Mouse (Mus musculus) hematopoietic stem cell, adult 5-6 weeks (primary cell): Measurements from ENCODE around the gene Mtmr4. TPM values are rescaled to one million over a fixed set of nuclear protein-coding genes. Genes with fewer than 3 reads are reported as not detected.

Experiments used
- ATAC-seq, 2 experiments: fragments of 125-278 bp in 1 of 2; replicated peaks in 1 of 2; 2 replicates each; pipeline ENCODE4 v1.8.0; 2016 to 2017; ENCODE audit warnings: inconsistent platforms in 2 of 2, mild to moderate bottlenecking in 2 of 2, moderate number of reproducible peaks in 2 of 2, low read depth in 1 of 2, moderate TSS enrichment in 1 of 2; ENCODE audit not compliant: low FRiP score in 2 of 2, poor library complexity in 2 of 2, severe bottlenecking in 2 of 2, insufficient read depth in 1 of 2, low TSS enrichment in 1 of 2
- total RNA-seq: library from RNA; stranded (forward); fragments of 172-1452, 232-1000 nt; gene quantifications from 2 replicates; pipeline ENCODE4 v1.2.3, GENCODE M21; 2017

The Mtmr4 gene
- total RNA-seq = 19.4 and 21.1 TPM in 2 replicates

DNA sequence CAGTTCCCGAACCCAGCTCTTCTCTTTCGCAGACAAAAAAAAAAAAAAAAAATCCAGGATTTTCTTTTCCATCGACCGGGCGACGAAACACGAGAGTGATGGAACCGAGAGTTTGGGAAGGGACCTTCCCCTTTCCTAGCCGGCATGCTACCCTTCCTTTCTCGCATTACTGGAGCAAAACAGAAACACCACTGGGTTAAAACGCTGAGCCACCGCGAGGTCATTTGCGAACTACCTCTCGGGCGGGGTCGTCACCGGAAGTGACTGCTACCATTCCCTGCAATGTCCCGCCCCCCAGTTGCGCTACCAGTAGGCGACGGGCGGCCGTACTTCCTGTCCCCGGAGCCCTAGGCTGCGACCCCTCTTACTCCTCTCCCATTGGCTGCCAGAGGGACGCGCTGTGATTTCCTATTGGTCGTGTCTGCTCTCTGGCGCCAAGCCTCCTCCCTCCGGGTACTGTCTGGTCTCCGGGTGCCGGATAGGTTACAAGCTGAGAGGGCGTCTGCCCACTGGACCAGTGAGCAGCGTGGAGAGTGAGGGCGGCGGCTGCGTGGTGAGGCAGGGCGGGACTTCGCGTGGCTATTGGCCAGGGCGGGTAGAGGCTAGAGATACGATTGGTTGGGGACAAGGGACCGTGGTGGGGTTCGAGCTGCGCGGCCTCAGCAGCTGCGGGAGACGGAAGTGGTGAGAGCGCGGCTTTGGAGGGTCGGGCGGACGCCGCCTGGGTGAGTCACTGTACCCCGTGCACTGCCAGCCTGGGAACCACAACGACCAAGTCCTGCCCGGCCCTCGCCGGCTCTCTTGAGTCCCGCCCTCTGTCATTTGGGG is at the start of gene Mtmr4:
Gene Mtmr4 (plus strand): TSS at position 637 of the 828 bp plus-strand sequence.
- peak; percentile 94 to 95 for ATAC-seq

DNA sequence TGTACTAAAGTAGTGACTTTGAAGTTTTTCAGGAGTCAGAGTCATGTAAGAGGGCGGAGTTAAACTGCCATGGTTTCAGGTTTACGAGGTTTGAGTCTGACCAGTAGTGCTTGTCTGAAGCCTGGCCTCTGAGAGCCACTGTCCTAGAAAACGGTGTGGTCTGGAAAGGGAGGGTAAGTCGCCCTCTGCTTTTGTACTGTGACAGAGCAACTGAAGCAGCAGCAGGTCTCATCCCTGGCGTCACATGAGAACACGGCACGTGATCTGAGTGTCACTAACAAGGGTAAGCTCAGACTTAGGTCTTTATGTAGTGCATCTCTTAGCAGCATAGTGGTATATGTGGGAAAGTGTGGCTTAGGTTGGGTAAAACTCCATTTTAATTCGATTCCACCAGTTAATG is 49.7 kb upstream of the Mtmr4 start:
- ATAC-seq = no peak

DNA sequence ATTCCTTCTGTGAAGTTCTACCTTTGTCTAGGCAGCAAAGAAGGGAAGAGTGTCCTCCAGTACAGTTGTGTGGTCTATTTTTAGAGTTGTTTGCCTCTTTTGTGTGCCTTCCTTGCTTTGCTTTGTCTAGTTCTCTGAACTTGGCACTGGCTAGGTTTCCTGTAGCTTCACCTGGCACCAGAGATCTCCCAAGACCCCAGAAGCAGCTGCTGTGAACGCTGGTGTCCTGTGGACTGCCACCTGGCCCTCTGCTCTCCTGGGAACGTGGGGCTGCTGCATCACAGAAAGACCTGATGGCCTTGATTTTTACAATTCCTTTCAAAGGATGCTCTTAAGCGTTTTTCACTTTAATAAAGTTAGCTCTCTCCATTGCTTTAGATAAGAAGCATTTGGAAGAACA is 49.1 kb upstream of the Mtmr4 start:
- ATAC-seq = no peak

DNA sequence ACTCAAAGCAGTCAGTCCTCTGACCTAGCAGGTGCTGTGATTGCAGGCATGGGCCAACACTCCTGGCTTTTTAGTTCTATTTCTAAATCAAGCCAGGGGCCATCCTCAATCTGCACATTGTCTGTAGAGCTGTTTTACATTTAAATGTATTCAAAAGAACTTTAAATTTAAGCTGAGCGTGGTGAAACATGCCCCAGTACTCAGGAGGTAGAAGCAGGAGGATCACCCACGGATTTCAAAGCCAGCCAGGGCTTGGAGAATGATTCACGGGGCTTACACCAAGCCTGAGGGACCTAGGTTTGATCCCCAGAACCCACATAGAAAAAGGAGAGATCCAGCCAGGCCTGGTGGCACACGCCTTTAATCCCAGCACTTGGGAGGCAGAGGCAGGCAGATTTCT is 38.6 kb upstream of the Mtmr4 start:
- ATAC-seq = no peak

DNA sequence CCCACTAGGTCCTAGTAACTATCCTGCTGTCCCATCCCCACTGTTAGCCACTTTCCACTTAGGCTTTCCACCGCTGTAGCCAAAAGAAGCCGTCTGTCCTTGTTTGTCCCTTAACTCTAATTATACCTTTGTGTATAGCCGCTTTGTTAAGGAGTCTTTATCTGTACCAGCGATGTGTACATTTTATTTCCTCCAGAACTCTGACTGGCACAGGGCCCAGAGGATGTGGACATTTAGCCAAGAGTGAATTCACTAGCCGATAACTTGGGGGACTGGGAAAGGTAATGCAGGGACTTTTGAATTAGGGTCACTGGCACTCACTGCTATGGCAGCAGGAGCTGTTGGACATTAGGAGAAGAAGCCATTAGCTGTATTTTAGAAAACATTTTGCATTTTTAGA is 37.6 kb upstream of the Mtmr4 start:
- ATAC-seq = no peak

DNA sequence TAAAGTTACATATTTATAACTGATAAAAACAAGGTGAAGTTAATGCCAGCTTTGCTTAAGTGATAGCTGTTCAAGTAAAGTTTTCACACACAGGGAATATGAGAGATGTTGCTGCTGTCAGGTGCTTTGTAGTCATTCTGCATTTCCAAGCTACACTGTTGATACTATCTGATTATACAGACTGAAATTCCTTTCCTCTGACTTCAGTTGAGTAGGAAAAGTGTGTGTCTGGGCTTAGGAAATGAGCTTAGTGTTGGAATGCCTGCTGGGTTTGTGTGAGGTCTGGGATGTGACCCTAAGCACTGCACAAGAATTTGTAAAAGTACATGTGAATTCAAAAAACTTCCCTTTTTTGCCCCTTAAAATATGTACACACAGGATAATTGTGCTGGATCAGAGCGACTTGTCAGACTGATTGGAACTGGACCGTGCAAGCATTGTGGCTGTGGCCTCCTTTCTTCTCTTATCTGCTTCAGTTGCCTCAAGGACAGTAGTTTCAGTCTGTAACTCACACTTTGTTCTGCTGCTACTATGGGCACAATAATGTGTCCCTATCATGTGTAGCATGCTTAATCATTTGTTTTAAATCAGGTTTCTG is 36.8 kb upstream of the Mtmr4 start:
- no peak for ATAC-seq

DNA sequence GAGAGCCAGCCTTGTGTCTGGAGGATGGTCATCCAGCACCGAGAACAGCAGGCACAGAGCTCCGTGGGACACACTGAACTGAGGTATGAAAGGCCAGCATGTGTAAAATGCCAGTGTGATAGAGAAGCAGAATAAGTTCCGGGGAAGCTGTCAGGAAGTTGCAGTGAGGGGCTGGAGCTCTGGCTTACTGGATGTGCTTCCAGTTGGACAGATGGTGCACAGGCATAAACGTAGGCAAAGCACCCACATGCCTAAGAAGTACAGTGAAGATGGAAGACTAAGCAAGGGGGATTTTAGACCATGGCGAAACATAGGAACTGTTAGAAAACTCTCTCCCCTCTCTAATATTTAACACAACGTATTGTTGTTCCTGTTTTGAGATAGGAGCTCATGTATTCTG is 30.8 kb upstream of the Mtmr4 start:
- ATAC-seq = no peak

DNA sequence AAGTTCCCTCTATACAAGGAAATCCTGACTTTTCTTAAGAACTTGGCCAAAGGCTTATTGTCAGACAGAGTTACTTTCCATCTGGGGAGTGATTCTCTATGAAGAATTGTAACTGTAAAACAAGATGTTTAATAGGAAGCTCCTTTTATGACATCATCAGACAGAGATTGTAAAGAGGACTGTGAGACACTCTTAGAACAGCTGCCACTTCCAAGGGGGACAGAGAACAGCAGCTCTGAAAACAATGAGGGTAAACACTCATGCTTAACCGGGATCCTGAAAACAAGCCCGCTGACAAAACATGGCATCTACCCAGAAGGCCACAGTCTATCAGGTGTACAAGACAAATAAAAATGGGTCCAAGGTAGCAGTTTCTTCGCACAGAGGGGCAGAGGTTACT is 25.5 kb upstream of the Mtmr4 start, which contains the start of gene Gm11492:
Gene Gm11492 (plus strand): TSS at position 153 of the 400 bp plus-strand sequence.
- ATAC-seq = no peak

DNA sequence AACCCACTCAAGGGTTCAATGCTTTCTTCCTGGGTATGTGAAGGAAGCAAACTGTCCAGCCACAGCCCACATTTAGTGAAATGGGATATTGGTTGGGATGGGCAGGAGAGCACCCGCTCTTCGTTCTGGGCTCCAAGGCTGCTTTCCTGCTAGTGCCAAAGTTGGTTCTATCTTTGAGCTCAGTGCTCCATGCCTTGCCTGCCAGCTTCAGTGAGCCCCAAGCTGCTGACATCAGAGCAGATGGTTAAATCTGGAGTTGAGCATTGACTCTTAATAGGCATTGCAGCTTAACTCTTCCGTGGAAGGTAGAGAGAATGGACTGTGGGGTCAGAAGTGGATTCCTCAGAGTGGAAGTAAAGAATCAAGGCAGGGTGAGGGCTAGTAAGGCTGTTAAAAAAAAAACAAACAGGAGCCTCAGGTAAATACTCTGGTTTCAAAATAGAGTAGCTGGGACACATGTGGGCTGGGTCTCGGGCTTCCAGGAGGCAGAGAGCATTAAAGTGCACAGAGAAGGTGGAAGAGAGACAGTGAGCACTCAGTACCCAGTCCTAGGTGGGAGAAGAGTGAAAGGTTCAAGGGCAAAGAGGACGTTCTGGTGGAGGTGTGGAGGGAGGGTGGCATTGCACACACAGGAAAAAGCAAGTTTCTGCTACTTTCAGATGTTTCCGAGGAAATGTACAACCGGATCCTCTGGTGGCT is 23.6 kb upstream of the Mtmr4 start, which contains the start of gene Sept4:
Gene Sept4 (plus strand): TSS at position 649 of the 699 bp plus-strand sequence.
- ATAC-seq = no peak

DNA sequence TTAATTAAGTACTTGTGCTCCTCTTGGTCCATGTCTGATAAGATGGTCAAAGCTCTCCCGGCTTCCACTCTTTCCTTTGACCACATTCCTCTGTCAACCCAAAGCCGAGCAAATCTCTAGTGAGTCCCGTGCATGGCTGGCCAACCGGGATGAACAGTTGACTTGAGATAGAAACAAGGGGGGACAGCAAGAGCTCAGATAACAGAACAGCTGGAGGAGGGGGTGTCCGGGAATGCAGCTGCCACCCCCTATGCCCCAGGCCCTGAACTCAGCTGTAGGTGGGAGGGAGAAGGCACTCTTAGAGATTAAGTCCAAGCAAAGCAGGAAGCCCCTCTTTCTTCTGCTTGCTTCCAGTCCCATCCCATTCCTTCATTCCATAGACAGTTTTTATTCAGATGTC is 21.2 kb upstream of the Mtmr4 start:
- ATAC-seq = no peak

DNA sequence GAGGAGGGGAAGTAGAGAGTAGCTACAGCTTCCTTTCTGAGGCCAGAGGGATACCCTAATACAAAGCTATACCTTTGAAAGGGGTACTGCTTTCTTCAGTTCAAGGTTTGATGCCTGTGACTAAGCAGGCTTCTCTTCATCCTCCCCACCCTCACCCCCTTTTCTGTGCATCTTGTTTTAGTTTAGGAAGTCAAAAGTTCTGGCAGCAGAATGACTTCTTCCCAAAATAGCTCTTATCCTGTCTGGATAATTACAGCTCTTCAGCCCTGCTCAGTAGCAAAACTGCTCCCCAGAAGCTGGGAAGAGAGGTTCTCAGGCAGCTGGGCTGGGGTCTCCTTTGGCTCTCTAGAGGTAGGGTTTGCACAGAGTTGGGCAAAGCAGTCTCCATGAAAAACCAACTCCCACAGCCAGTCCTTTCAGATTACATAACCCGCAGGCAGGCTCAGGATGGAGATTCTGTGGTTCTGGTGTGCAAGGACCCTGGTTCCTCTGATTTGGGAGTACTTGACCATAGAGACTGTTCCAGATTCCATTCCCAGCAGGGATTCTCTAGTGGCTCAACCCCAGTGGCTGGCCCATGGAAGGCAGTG is 20.5 kb upstream of the Mtmr4 start:
- ATAC-seq = no peak

DNA sequence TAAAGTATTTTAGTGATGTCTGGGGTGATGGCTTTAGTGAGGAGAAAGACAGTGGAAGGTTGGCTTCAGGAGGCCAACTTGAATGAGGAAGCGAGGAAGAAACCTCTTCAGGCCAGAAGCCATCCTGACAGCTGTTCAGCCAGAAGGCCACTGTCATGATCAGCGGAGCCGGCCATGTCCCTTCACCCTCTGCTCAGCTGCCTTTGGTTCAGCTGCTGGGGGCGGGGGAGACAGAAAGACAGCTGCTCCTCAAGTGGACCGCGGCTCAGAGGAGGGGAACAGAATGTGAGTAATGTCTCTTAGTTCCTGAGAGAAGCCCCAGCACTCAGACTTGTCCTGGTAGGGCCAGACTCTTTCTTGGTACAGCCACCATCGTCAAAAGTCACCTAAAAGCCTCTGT is 18.2 kb upstream of the Mtmr4 start:
- no peak for ATAC-seq

DNA sequence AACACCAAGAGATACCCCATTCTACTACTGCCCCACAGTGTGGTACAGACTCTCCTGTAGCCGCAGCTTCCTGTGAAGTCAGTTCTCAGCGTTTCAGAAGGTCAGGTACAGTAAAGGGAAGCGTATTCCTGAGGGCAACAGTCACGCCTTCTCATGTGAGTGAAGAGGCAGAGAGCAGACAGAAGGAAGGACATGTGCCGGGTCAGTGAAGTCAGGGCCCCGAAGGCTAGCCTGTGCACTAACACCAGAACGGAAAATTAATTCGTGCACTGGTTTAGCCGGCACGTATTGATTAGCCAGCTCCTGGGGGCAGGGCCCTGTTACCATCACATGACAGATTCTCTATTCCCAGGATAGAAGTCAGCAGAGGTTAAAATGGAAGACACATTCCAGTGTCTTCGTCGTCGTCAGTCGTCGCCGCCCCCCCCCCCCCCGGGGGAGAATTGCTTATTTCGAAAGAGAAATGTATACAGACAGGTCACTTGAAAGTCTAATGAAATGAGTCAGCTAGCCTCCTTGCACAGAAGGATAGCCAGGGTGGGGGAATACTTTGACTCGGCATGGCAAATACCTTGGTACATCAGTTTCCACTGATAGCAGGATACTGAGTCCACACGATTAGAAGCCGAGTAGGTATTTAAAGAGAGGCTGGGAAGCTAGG is 17.3 kb upstream of the Mtmr4 start:
- ATAC-seq = no peak

DNA sequence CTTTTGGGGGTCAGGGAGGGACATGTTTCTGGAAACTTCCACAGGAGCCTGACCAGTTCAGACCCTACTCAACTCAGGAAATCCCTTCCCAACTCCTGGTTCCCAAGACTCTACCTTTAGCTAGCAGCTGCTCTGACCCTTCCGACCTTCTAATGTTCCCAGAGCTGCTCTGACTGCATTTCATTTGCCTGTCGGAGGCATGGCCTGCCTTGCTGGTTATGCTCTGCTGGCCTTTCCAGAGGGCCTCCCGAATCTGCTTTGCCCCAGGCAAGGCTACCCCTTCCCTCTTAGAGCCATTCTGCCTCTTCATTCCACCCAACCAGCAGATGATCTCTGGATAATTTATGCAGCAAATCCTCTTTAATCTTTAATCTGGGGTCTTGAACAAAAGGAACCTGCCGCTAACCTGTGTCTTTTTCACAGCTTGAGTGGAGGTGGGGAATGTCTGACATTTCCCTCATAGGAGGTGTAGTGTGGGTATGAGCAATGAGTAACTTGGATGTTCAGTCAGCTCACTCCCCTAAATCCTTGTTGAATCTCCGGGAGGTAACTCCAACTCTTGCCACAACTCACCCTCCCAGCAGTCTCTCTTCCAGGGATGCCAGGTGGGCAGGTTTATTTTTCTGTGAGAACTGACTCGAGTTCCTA is 14.2 kb upstream of the Mtmr4 start:
- no peak for ATAC-seq

DNA sequence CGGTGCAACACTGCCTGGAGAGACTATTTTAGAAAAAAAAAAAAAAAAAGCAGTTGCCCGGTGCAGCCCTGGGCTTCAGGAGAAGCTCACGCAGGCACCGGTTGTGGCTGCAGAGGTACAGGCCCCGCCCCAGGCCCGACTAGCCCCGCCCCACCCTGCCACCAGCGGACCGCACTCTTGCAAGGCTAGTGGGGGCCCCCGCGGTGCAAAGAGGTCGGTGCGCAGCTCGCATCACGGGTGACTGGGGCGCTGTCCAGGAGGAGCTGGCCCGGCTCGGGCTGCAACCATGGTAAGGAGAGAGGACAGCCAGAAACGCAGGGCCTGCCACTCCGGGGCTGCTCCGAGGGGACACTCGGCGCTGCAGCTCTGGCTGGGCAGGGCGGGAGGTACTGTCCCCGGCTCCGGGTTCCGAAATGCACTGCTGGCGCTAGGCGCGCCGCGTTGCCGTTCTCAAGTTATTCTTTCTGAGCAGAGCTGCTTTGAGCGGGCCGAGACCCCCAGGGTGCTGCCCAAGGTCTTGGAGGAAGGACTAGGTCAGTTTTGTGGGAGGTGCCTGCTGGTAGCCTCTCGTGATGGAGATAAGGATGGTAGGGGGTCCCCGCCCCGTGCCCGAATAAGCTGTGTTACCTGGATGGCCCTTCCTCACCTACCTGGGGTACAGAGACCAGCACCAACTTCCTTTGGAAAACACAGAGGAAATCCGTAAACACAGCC is 13.6 kb upstream of the Mtmr4 start:
- peak; percentile 42 to 75 for ATAC-seq

DNA sequence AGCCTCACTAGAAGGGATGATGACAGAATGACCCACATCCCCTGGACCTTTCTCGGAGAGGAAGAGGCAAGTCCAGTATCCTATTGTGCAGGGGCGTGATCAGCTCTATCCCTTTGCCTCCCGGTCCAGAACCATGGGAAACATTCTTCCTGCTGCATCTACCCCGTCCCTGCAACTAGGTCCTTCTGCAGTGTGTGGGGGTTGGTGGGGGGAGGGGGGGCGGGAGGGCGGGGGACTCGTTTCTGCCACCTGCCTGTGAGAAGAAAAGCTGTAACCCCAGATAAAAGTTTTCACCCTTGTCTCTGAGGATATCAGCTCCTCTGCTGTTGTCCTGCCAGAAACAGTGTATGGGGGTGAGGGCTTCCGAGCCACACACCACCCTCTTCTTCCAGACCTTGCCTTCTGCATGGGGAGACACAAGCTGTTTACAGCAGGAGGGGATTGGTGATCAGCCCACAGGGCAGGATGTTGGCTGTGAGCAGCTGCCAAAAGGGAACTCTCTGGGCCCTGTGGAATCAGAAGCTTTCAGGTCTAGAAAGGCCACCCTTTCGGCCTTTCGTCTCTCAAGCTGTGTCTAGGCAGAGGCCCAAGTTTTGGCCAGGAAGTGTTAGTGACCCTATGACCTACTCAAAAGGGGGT is 12.9 kb upstream of the Mtmr4 start:
- ATAC-seq = peak; percentile 30 to 34; a peak in 2 of 4 replicates
